Mouse (Mus musculus): ENCODE results near the gene Zkscan6. TPM values are rescaled to one million over a fixed set of nuclear protein-coding genes. Genes with fewer than 3 reads are reported as not detected.

Zkscan6 gene
- polyA plus RNA-seq, 2 experiments from 2014 or later, result 11.7 to 21.5 TPM

DNA sequence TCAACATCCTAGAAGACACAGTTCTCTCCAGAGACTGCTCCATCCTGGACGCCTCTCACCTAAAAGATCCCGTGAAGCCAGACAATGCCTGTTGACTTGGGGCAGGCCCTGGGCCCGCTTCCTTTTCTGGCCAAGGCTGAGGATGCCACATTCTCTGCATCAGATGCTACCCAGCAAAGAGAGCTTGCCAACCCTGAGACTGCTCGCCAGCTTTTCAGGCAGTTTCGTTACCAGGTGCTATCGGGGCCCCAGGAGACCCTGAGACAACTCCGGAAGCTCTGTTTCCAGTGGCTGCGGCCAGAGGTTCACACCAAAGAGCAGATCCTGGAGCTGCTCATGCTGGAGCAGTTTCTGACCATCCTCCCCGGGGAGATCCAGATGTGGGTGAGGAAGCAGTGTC, 7.4 kb downstream of the Zkscan6 start:
- no peak for ATAC-seq

DNA sequence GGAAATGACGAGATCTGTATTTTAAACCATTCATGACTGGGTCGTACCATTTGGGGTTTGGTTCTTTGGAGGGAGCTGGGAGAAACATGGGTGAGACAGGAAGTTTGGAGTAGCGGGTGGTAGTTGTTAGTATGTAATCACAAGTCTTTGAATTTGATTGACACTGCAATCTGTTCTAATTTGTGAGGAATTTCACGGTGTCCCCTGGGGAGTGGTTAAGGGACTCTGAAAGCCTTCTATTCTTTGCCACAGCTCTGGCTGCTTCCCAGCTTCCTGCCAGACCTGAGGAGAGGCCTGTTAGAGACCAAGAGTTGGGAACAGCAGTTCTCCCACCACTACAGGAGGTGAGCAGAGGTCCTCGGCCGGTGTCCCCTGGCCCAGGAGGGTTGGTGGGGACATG, 9.3 kb downstream of the Zkscan6 start:
- no peak for ATAC-seq

DNA sequence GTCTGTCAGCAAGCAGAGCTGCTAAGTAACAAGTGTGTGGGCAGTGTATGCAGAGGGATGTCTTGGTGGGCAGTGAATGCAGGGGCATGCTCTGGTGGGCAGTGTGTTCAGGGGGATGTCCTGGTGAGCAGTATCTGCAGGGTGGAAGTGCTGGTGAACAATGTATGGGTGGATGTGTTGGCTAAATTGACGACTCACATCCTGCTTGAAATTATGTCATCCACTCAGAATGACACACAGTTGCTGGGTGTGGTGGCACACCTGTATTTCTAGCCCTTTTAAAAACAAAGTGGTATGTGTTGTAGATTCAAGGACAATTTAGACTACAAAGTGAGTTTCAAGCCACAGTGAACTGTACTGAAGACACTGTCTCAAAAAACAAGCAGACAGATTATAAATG, 11.2 kb downstream of the Zkscan6 start:
- ATAC-seq, result no peak

DNA sequence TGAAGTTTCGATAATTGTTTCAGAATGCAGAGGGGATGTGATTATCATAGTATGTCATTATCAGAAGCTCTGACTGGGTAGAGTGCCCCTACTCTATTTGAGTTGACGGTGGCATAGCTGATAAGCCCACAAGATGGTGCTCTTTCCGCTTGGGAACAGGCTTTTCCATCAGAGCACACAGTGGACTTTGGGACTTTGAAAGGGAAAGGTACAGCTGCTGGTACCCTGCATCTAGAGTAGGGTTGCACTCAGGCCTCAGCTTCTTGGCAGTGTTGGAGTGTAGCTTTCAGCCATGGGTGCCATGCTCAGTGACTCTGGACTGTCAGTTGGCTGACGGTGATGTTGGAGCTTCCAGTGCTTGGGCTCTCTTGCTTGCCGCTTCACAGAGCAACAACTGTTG, 13.3 kb downstream of the Zkscan6 start:
- ATAC-seq, result no peak

DNA sequence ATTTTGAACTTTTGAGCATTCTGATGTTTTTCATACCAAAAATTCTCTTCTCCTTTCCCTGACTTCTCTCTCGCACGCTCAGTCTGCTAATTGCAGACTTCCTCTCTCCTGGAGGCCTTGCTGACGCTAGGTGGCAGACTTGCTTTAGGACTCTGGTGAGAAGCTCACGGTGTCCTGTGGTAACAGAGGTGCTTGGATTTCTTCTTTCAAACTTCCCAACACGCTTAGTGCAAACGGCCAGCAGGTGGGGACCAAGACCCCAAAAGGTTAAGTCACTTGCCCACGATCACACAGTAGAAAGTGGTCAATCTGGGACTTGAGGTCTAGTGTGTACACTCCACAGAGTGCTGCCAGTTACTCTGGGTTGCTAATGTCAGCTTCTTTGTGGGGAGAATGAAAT, 13.9 kb downstream of the Zkscan6 start:
- ATAC-seq, result no peak

DNA sequence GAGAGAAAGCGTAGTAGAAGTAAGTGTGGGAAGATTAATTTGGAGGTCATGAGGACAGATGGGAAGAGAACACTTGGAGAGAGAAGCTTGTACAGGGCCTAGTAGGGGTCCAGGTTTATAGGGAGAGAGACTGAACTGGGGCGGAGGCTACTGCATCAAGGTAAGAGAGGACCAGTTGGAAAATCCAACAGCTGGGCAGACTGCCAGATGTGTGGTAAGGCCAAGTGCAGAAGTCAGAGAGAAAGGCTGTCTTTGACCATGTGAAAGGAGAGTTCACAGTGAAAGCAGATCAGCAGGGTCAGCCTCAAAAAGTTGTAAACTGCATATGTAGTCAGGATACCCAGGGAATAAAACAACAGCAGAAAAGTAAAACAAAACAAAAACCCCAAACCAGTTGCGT, 17.6 kb downstream of the Zkscan6 start:
- no peak for ATAC-seq

DNA sequence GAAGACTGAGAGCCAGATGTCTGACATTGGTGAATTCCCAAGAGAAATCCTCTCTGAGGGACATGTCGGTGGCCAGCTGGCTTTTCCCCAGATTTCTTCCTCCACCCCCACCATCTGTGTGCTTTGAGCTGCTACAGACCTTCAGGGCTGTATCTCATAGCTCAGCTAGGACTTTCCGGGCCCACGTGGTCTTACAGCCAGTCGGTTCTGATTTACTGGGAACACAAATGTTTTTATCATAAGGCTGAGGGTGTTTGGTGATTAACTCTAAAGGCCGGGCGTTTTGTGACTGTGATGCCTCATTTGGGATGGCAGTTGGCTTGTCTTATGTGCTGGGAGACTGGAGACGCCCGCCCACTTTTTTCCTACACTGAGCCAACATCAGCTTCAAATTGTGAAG, 32.0 kb downstream of the Zkscan6 start:
- no peak for ATAC-seq

DNA sequence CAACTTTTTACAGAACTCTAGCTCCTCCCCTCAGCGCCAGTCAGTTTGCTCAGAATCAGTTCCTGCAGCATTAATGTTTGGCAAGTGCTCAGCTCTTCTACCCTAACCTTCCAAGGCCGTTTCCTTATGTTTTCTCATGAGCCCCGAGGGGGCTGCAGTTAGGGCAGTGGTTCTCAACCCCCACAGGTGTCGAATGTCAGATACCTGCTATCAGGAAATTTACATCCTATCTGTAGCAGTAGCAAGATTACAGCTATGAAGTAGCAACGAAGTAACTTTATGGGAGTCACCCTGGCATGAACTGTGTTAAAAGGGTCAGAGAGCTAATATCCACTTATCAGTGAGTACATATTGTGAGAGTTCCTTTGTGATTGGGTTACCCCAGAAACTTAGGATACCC, 39.5 kb downstream of the Zkscan6 start:
- no peak for ATAC-seq

DNA sequence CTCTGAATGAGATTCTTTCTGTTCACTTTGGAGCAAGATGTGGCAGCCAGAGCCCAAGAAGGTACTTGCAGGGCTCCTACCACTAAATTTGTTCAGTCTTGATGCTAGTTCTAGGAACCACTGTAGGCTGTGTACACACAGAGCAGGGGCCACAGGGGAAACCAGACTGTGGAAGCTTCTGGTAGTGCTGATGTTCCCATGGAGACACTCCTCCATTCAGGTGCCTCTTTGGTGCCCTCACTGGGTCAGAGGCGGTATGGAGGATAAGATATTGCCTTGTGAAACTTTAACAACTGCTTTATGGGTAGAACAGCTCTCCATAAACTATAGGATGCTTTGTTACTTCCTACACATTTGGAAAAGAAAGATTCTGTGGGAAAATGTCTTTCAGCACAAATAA, 45.1 kb downstream of the Zkscan6 start:
- ATAC-seq, result no peak

DNA sequence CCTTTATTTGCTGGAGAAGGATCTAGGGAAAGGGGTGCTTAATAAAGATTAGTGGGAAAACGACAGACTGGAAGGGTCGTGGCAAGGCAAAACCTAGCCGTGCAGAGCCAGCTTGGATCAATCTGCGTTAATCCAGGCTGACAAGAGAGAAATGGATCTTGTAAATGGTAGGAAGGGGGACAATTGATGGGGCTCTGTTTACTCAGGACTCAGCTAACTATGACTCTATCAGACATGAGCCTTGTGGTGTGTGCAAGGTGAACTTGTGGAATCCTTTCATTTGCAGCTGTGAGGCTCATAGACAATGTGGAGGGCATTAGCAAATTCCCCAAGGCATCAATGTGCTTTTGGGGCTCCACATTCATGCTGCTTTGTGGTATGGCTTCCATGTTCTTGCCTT, 54.5 kb downstream of the Zkscan6 start:
- ATAC-seq, result no peak

DNA sequence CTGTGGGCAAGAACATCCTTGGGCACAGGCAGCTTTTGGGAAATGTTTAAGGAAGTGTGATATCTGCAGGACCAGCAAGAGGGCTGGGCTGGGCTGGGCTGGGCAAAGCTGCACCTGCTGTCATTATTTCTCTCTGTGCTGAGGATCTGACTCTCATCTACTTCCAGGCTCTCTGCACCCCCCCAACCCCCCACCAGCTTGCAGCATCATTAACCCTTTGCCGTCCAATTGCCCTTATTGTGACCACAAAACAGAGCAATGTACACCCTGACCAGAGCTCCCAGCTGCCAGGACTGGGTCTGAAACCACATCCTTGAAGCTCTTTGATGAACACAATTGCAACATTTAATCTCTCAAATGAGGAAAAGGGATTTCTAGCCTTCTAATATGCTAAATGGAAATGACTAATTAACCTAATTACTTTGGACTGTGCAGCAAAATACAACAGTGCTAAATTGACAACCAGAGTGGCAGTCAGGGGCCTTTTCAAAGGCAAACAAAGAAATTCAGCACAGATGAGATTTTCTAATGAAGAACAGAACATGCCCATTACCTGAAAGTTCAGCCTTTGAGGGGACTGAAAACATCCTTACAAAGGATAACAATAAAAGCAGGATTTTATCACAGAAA, 70.3 kb downstream of the Zkscan6 start:
- ATAC-seq, result no peak

Other genes with a start within 250 kb of the Zkscan6 start
- gene Map2k4, start 18.9 kb upstream of the Zkscan6 start, polyA plus RNA-seq (2017; shearing (Covaris generic)), result 10 to 100 TPM; 17.4 to 19.3 TPM

Measured in CD4-positive, CD25-positive, alpha-beta regulatory T cell, adult 4 months (primary cell).